Mouse (Mus musculus): Measurements from ENCODE around the gene Krtap10-4.
A peak's percentile ranks its signal among the peaks of the same experiment; 100 is the strongest.
"Not testable (repeated sequence)": the region's sequence is repeated elsewhere in the genome, so short reads cannot be mapped to it uniquely, and the experiment has no call there.

The Krtap10-4 gene

GRCm38 (mm10) chr10:77826951-77827350 lies at the start of gene Krtap10-4:
Krtap10-4 (minus strand) TSS chr10:77827095.
- no peak for DNase-seq

DNA sequence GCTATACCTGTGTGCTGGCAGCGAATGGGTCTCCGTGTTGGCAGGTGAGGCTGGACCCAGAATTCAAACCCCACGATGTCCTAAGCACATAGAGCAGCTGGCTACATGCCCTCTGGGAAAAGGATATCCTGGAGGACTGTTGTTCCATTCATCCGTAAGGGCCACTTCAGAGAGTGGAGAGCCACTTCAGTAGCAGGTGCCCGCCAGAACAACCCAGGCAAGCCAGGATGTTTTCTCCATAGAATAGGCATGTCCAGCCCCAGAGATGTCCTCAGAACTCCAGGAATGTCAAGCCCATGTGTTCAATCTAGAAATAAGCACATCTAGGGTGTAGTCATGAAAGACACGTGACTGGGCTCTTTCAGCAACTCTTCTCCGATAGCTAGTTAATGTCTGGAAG lies 42.8 kb upstream of the Krtap10-4 start:
- DNase-seq = peak; percentile 39 to 62

DNA sequence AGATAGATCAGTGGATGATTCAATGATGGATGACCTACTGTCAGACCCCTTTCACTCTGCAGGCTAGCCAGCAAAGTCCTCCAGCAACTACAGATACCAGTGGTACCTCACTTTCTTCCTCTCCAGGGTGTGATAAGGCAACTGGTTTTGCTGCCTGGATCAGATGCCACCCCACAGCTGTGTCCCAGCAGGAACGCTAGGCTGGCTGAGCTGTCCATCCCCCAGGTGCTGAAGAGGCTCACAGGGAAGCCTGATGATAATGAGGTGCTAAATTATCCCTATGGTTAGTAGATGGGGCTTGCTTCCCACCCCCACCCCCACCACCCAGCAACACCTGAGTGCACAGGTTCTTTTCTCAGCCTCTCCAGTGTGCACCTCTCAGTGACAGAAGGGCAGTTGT lies 40.7 kb upstream of the Krtap10-4 start:
- DNase-seq = no peak

DNA sequence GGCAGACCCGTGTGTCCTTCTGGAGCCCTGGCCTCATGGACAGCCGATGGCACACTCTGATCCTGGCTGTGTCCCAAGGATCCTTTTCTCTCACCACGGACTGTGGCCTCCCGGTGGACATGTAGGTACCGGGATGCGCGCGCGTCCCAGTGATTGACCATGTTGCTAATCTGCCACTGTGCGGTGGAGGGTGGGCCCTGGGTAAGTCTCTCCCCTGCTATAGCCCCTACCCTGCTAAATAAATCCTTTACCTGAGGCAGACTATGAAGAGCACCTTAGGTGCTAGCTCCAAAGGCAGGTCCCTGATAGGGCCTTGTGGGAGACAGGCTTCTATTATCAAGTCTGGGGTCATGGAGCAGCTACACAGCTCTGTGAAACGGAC lies 37.9 kb upstream of the Krtap10-4 start:
- no peak for DNase-seq

DNA sequence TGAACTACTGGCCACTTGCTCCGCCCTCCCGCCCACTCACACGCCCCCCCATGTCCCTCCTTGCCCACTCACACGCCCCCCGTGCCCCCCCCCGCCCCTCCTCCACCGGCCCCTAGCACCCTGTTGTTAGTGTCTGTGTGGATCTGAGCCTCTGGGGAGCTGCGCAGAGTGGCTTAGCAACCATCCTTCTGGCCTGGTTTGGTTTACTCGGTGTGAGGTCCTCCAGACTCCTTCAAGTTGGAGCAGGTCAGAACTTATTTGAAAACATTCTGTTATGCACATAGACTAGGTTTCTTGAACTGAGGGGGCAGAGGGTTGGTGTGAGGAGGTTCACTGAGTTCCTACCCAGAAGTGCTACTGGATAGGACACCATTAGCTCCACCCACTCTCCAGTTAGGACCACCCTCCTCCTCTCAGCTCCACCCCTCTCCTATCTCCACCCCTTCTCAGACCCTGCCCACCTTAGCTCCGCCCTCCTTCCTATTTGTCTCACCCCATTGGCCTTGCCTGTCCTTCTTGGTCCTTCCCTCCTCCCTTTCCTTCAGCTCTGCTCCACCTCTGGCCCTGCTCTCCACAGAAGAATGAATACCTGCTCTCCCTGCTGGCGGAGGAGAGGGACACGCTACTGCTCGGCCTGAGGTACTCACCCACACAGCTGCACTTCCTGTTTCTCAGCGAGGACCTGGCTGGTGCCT lies 37.3 kb upstream of the Krtap10-4 start:
- DNase-seq = peak; percentile 76 to 81

DNA sequence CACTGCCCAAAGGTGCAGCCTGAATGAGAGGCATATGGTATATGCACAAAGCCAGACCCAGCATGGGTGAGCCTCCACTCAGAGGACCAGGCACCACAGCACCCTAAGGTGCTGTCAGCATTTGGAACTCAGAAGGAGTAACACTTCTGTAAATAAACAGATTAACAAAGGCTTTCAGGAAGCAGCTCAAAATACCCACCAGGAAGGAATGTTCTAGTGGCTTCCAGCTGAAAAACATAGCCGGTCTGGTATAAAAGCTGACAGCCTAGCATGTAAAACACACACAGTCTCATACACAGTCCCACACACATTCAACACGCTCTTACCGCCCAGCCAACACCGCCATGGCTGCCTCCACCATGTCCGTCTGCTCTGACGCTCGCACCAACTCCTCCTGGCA lies 34.8 kb upstream of the Krtap10-4 start, which contains the start of gene Gm3285:
Gm3285 (plus strand) TSS at position 301 of the 400 bp plus-strand sequence.
- no peak for DNase-seq

DNA sequence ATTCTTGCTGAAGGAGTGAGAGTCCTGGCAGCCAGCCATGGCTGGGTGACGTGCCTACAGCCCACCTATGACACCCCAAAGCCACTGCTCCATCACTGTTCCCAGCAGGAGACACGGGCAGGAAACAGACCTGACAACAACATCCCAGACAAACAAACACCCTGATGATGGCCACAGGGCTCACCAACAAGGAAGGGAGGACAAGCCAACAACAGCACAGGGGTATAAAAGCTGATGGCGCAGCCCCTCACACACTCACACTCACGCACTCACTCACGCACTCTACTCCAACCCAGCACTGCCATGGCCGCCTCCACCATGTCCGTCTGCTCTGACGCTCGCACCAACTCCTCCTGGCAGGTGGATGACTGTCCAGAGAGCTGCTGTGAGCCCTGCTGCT lies 25.7 kb upstream of the Krtap10-4 start, which contains the start of gene Gm10318:
Gm10318 (plus strand) TSS at position 301 of the 400 bp plus-strand sequence.
- no peak for DNase-seq

GRCm38 (mm10) chr10:77847538-77847937 lies 20.6 kb upstream of the Krtap10-4 start:
- no peak for DNase-seq

- no peak for DNase-seq
These were observed 20.1 kb upstream of the Krtap10-4 start for GRCm38 (mm10) chr10:77846961-77847360.

DNA sequence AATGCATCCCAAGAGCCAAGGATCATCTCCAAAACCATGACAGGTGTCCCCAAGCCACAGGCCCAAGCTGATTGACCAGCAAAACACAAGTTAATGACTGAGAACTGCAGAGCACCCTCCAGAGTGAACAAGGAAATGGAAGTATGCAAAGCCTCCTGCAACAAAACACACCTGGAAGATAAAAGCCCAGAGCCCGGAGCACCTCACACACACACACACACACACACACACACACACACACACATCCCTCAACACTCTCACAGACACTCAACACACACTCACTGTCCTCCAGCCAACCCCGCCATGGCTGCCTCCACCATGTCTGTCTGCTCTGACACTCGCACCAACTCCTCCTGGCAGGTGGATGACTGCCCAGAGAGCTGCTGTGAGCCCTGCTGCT lies 19.6 kb upstream of the Krtap10-4 start, which contains the start of gene Gm36176:
Gm36176 (plus strand) TSS at position 301 of the 400 bp plus-strand sequence.
- no peak for DNase-seq

DNA sequence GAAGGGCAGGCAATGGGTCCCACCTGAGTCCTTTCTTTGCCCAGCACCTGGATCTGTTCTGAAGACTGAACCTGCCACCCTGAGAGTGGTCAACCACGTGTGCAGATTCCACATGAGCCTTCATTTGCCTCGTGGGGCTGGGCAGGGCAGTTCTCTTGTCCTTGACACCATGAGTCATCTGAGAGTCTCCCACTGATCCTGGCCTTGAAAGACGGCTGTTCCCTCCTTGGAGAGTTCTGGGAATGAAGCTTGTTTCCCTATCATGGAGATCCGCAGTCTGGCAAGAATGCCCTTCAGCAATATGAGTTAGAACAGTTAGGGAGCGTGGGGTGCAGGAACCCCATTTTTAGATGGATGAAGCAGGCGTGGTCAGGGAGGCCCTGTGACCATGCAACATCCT lies 12.1 kb upstream of the Krtap10-4 start:
- DNase-seq = no peak

- no peak for DNase-seq
These were observed 8.8 kb upstream of the Krtap10-4 start, which contains the start of gene Krtap10-10 for GRCm38 (mm10) chr10:77835647-77836046. Krtap10-10 (plus strand) TSS chr10:77835947.

DNA sequence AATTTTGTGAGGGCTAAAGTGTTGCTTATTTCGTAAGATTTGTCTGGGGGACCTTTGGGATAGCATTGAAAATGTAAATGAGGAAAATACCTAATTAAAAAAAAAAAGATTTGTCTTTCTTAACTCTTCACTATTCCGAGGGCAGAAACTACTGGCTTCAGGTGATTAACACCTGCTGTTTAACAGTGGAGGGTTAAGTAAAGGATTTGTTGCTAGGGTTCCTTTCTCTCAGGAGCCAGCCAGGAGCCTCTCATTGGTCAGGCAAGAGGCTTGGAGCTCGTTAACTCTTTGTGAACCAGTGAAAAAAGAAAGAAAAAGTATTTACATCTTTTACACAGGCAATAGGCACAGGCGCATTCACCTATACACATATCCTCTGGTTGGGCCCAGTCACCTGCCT lies 7.7 kb downstream of the Krtap10-4 start:
- DNase-seq = no peak

GRCm38 (mm10) chr10:77818523-77818922 lies 8.4 kb downstream of the Krtap10-4 start:
- DNase-seq = no peak

- DNase-seq = peak; percentile 6 to 9
These were observed 11.4 kb downstream of the Krtap10-4 start for GRCm38 (mm10) chr10:77815514-77815913.

GRCm38 (mm10) chr10:77814382-77814781 lies 12.5 kb downstream of the Krtap10-4 start, which contains the start of gene Gm2696:
Gm2696 (plus strand) TSS chr10:77814682.
- no peak for DNase-seq

DNA sequence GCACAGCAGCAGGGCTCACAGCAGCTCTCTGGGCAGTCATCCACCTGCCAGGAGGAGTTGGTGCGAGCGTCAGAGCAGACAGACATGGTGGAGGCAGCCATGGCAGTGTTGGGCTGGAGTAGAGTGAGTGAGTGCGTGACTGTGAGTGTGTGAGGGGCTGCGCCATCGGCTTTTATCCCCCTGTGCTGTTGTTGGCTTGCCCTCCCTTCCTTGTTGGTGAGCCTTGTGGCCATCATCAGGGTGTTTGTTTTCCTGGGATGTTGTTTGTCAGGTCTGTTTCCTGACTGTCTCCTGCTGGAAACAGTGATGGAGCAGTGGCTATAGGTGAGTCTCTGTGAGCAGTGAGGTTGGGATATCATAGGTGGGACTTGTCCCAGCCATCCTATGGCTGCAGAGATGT lies 15.2 kb downstream of the Krtap10-4 start, which contains the start of gene Gm9507:
Gm9507 (minus strand) TSS at position 101 of the 400 bp plus-strand sequence.
- no peak for DNase-seq

- DNase-seq = no peak
These were observed 22.8 kb downstream of the Krtap10-4 start for GRCm38 (mm10) chr10:77804095-77804494.

DNA sequence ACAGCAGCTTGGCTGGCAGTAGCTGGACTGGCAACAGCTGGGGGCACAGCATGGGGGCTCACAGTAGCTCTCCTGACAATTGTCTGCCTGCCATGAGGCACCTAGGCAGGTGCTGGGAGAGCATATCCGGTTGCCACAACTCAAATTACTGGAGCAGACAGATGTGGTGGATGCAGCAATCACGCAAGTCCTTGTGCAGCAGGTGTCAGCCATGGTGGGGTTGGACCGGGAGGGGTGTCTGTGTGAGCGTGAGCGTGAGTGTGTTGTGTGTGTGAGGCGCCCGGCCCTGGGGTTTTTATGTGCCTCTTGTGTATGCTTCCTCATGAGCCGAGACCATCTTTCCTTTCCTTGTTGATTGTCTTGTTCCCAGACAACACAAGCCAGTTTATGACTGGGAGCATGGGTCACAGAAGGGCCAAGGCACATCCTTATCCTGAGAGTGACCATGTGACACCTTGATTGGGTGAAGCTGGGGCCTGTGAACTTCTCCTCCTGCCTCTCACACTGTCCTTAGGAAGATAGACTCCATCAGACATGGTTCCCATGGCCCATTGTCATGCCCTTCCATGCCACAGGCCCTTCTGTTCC lies 27.9 kb downstream of the Krtap10-4 start, which contains the start of gene Gm19668:
Gm19668 (minus strand) TSS at position 213 of the 588 bp plus-strand sequence.
- no peak for DNase-seq

- not testable (repeated sequence) for DNase-seq
These were observed 28.6 kb downstream of the Krtap10-4 start for GRCm38 (mm10) chr10:77798164-77798920.

GRCm38 (mm10) chr10:77797677-77798076 lies 29.2 kb downstream of the Krtap10-4 start:
- no peak for DNase-seq

- no peak for DNase-seq
These were observed 31.9 kb downstream of the Krtap10-4 start, which contains the start of gene Gm9639 for GRCm38 (mm10) chr10:77794976-77795375. Gm9639 (minus strand) TSS chr10:77795076.

- DNase-seq = no peak
These were observed 38.3 kb downstream of the Krtap10-4 start for GRCm38 (mm10) chr10:77788621-77789020.
